Mouse (Mus musculus): ENCODE measurements around the gene Tmem41a.
"Not testable (repeated sequence)": the region's sequence is repeated elsewhere in the genome, so short reads cannot be mapped to it uniquely, and the experiment has no call there.

Gene Tmem41a

GRCm38 (mm10) chr16:21946761-21947715 lies at the start of gene Tmem41a:
Tmem41a (minus strand) TSS chr16:21947552.
- peak; percentile 22 for DNase-seq (ENCODE audit: extremely low spot score, low read depth, low spot score)

DNA sequence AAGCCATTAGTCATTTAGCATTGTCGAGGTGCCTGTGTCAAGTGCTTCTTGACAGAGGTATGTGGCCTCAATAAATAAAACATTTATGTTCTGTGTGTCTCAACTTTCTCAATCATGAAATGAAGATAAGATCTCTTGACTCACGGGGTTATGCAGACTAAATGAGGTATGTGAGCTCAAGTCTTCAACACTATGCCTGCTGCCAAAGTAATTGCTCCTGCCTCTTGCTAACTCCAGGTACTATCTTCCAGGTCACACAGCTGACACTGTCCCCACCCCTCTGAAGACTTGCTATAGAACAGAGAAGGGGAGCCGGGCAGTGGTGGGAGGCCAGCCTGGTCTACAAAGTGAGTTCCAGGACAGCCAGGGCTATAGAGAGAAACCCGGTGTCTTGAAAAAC lies 49.0 kb upstream of the Tmem41a start:
- DNase-seq (ENCODE audit: extremely low spot score, low read depth, low spot score), result no peak

DNA sequence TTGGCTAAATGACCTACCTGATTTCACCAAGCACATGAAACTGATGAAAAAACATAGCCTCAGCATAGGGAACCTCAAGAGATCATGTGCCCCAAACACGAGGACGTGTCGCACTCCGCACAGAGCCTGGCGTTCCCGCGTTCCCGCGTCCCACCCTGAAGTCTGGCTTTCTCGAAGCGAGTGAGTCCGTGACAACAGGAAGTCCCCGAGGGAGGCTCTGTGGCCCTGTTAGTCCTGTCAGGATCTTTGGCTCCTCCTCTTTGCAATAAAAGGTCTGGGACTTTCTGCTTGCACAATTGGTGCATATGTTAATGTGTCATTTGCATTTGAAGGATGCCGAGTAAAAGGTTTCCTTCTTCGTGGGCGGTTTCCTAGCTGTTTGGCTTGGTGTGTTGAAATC lies 48.0 kb upstream of the Tmem41a start, which contains the start of gene Liph:
Liph (minus strand) TSS at position 360 of the 400 bp plus-strand sequence.
- DNase-seq (ENCODE audit: extremely low spot score, low read depth, low spot score), result no peak

- no peak for DNase-seq (ENCODE audit: extremely low spot score, low read depth, low spot score)
Measured at GRCm38 (mm10) chr16:21991774-21992173, 44.4 kb upstream of the Tmem41a start.

DNA sequence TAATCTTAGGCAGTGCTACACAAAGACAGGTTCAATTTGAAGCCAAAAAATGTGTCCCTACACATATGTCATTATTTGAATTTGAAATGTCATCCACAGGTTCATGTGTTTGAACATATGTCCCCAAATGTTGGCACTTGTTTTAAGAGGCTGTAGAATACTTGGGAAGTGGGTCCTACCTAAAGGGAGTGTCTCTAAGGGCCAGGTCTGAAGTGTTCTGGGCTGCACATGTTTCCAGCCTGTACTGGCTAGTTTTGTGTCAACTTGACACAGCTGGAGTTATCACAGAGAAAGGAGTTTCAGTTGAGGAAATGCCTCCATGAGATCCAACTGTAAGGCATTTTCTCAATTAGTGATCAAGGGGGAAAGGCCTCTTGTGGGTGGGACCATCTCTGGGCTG lies 43.5 kb upstream of the Tmem41a start:
- DNase-seq (ENCODE audit: extremely low spot score, low read depth, low spot score), result not testable (repeated sequence)

DNA sequence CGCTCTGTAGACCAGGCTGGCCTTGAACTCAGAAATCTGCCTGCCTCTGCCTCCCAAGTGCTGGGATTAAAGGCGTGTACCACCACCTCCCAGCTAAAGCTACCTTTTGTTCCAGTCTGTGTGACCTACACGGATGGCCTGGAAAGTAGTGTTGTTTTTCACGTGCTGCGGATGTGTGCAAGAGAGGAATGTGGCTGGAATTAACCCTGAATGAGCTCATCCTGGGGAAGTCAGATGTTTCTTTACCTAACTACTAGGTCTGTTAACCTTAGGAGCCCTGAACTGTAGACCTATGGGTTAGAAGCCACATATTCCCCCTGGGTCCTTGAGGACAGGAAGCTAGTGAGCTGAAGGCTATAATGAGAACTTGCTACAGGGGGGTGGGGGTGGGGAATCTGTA lies 40.6 kb upstream of the Tmem41a start:
- no peak for DNase-seq (ENCODE audit: extremely low spot score, low read depth, low spot score)

DNA sequence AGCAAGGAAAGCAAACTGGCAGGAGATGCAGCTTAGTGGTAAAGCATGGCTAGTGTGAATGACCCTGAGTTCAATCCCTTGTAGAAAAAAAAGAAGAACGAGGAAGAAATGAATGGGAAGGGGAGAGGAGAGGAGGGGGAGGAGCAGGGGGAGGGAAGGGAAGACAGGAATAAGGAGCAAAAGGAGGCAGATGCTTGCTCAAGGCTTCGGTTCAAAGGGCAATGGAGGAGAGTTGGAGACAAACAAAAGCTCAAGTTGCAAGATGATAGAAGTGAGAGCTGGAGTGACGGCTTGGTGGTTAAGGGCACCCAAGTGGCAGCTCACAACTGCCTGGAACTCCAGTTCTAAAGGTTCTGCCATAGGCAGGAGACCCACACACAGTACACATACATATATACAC lies 38.8 kb upstream of the Tmem41a start:
- DNase-seq (ENCODE audit: extremely low spot score, low read depth, low spot score), result no peak

DNA sequence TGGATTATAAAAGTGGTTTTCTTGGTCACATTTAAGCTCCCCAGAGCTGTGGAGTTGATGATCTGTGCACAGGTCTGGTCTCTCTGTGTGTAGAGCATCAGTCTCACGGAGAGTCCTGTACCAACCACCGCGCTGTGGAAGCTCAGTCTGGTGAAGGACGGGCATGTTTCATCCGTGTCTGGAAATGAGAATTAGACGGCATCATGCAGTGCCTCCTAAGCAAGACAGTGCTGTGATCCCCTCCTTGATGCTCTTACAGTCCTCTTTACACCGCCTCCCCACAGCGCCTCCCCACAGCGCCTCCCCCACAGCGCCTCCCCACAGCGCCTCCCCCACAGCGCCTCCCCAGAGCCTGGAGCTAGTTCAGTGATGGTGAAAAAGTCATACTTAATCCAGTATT lies 36.7 kb upstream of the Tmem41a start:
- no peak for DNase-seq (ENCODE audit: extremely low spot score, low read depth, low spot score)

- DNase-seq (ENCODE audit: extremely low spot score, low read depth, low spot score), result no peak
Measured at GRCm38 (mm10) chr16:21983581-21983980, 36.2 kb upstream of the Tmem41a start.

GRCm38 (mm10) chr16:21983146-21983545 lies 35.8 kb upstream of the Tmem41a start:
- DNase-seq (ENCODE audit: extremely low spot score, low read depth, low spot score), result no peak

GRCm38 (mm10) chr16:21977347-21977746 lies 30.0 kb upstream of the Tmem41a start:
- DNase-seq (ENCODE audit: extremely low spot score, low read depth, low spot score), result no peak

DNA sequence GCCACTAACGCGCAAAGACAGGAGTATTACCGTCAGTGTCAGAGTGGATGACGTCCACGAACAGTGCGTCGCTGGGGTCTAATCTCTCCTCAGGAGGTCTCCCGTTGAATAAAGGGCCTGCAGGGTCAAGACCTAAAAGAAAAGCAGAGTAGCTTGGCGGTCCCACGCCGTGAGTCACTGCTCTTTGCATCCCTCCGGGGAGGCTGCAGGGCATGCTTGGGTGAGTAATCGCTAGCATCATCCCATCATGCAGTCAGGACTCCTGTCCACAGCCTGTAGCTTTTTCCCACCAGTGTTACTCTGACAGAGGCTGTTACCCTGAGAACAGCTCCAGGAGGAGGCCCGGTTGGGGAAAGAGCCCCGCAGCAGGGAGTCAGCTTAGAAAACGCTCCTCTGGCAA lies 28.9 kb upstream of the Tmem41a start:
- no peak for DNase-seq (ENCODE audit: extremely low spot score, low read depth, low spot score)

DNA sequence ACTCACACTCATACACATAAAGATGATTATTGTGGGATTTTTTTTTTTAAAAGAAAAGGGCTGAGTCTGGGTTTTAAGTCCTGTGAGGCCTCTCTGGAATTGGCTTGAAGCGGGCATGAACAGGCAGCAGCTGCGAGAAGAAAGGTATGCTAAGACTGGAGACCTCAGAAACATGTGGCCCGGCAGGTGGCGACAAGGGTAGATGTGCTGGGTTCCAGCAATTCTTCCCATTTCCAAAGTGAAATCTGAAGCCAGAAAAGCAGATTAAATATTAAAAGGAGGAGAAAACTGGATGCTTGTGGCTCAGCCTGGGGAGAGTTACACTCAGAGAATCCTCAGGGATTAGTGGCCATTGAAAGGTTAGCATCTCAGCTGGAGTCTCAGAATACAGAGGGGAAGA lies 24.1 kb upstream of the Tmem41a start:
- no peak for DNase-seq (ENCODE audit: extremely low spot score, low read depth, low spot score)

DNA sequence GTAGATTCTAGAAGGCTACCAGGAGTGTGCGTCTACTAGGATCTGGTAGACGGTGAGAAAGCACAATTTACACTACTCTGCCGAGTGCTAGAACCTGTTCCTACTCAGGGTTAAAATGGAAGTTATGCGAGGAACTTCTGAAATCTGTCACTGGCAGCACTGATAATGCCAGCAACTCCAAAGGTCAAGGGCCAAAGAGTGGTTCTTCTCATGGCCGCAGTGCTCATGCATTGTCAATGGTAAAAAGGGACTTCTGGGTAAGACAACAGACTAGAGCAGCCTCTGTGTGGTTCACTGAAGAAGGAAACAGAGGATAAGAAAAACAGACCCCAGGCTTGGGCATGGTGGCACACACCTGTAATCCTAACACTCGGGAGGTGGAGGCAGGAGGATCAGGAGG lies 23.2 kb upstream of the Tmem41a start:
- no peak for DNase-seq (ENCODE audit: extremely low spot score, low read depth, low spot score)

GRCm38 (mm10) chr16:21969874-21970273 lies 22.5 kb upstream of the Tmem41a start:
- DNase-seq (ENCODE audit: extremely low spot score, low read depth, low spot score), result no peak

- no peak for DNase-seq (ENCODE audit: extremely low spot score, low read depth, low spot score)
Measured at GRCm38 (mm10) chr16:21965576-21965975, 18.2 kb upstream of the Tmem41a start.

DNA sequence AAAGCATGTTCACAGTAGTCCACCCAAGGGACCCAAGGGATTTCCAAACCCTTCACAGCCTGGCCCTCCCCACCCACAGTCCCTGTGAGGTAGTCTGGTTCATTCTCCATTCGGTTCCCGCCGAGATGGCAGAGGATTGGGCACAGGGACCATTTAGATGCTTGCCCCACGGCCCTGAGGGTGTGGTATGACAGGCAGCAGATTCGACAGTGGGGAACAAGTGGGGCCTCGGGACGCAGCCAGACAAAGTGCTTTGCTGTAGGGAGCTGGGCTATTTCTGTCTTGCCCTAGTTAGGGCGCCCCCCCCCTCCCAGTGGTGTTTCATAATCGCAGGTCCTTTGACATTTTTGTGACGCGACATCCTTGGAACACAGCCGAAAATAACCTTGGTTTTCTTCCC lies 8.2 kb upstream of the Tmem41a start:
- no peak for DNase-seq (ENCODE audit: extremely low spot score, low read depth, low spot score)

- DNase-seq (ENCODE audit: extremely low spot score, low read depth, low spot score), result no peak
Measured at GRCm38 (mm10) chr16:21928471-21928870, 18.9 kb downstream of the Tmem41a start.

DNA sequence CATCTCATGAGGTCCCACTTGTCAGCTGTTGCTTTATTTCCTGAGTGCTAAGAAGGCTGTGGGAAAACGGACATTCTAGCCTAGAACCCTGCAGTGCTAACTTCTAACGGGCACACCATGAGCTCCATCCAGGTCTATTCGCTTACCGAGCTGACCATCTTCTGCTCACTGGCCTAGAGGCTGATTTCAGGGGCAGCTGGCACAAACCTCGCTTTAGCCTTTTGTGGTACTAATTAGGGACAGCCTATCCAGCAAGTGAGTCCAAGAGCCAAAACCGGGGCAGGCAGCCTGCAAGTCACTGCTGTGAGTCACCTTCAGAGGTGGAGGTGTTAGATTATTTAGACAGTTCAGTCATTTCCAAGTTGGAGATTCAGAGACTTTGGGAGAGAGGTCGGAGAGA lies 30.7 kb downstream of the Tmem41a start:
- no peak for DNase-seq (ENCODE audit: extremely low spot score, low read depth, low spot score)

DNA sequence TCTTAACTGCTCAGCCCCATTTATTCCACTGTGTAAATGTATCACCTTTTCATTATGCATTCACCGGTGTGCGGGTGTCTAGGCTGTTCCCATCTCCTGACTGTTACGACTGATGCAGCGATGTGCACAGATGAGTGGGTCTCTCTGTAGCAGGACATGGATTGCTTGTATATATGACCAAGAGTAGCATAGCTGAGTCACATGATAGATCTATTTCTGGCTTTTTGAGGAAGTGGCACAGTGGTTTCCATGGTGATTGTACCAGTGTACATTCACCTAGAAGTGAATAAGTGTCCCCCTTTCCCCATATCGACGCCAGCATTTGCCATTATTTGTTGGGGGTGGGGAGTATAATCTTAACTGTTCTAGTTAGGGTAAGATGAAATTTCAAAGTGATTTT lies 34.0 kb downstream of the Tmem41a start:
- no peak for DNase-seq (ENCODE audit: extremely low spot score, low read depth, low spot score)

DNA sequence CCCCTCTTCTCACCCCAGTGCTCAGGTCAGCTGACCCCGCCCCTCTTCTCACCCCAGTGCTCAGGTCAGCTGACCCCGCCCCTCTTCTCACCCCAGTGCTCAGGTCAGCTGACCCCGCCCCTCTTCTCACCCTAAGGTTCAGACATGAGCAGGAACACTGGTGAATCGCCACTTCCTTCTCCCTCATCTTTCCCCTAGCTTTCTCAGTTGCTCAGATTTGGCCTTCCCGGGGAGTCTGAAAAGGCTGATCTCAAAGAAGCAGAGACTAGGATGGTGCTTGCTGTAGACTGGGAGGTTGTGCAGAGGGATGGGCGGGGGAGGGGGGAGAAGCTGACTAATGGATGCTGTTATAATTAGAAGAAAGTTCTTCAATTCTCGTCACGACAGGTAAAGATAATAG lies 38.4 kb downstream of the Tmem41a start:
- not testable (repeated sequence) for DNase-seq (ENCODE audit: extremely low spot score, low read depth, low spot score)

GRCm38 (mm10) chr16:21906902-21907301 lies 40.5 kb downstream of the Tmem41a start:
- no peak for DNase-seq (ENCODE audit: extremely low spot score, low read depth, low spot score)

- no peak for DNase-seq (ENCODE audit: extremely low spot score, low read depth, low spot score)
Measured at GRCm38 (mm10) chr16:21905996-21906395, 41.4 kb downstream of the Tmem41a start.
